Mouse (Mus musculus) lung, postnatal 0 days (tissue): Measurements from ENCODE around the gene Ccdc73. TPM values are rescaled to one million over a fixed set of nuclear protein-coding genes. Genes with fewer than 3 reads are reported as not detected.

Experiments
- ATAC-seq: fragments of 200-750 bp; cut with Nextera tagmentation; 2 replicates; pipeline ENCODE4 v1.8.0; 2017; ENCODE audit warnings: moderate library complexity
- DNase-seq: peaks from one replicate; pipeline ENCODE4 v3.0.0-alpha.2; 2016; ENCODE audit warnings: low spot score
- H3K27ac ChIP-seq: fragments of 300-500 bp; sonication (generic); 2 replicates; pipeline ENCODE4 v1.5.1; 2014; ENCODE audit warnings: antibody characterized with exemption, mild to moderate bottlenecking, low read length, mixed read lengths
- H3K27me3 ChIP-seq: fragments of 300-500 bp; sonication (generic); replicated peaks from 2 replicates; pipeline ENCODE4 v1.6.1; 2014; ENCODE audit warnings: low read length, mixed read lengths; ENCODE audit not compliant: insufficient read depth
- H3K36me3 ChIP-seq: fragments of 300-500 bp; sonication (generic); 2 replicates; pipeline ENCODE4 v1.6.1; 2014; ENCODE audit warnings: low read length, mixed read lengths; ENCODE audit not compliant: insufficient read depth
- H3K4me1 ChIP-seq: fragments of 300-500 bp; sonication (generic); 2 replicates; pipeline ENCODE4 v1.6.1; 2014; ENCODE audit warnings: antibody characterized with exemption, low read depth, low read length, mixed read lengths; ENCODE audit not compliant: insufficient read depth
- H3K4me2 ChIP-seq: fragments of 300-500 bp; sonication (generic); replicated peaks from 2 replicates; pipeline ENCODE4 v1.6.1; 2014; ENCODE audit warnings: low read depth, mild to moderate bottlenecking, low read length, moderate library complexity, mixed read lengths
- H3K4me3 ChIP-seq: fragments of 300-500 bp; sonication (generic); 2 replicates; pipeline ENCODE4 v1.5.1; 2014; ENCODE audit warnings: low read depth, low read length
- H3K9ac ChIP-seq: fragments of 300-500 bp; sonication (generic); replicated peaks from 2 replicates; pipeline ENCODE4 v1.6.1; 2014; ENCODE audit warnings: low read depth, mild to moderate bottlenecking
- H3K9me3 ChIP-seq: fragments of 300-500 bp; sonication (generic); 2 replicates; pipeline ENCODE4 v1.6.1; 2016; ENCODE audit warnings: low read length, mixed read lengths
- CTCF ChIP-seq: IDR thresholded peaks from 2 replicates; pipeline ENCODE4 v1.5.1; 2016; ENCODE audit warnings: antibody characterized with exemption, mild to moderate bottlenecking
- EP300 ChIP-seq: IDR thresholded peaks from 2 replicates; pipeline ENCODE4 v1.6.1; 2016; ENCODE audit warnings: antibody characterized with exemption, mild to moderate bottlenecking, control low read depth
- WGBS: fragments of 180-500 bp; shearing (Covaris S2); extraction: QIAGEN DNeasy Blood & Tissue Kit; methylation state at CpG from one replicate; pipeline ENCODE4 v1.1.7; 2014; 5-methylcytosine and 5-hydroxymethylcytosine counted together
- polyA plus RNA-seq: library from polyadenylated mRNA; unstranded; fragments of >200 nt; fragmentation: Nextera tagmentation; extraction: Ambion mirVana; gene quantifications from 2 replicates; pipeline ENCODE4 v1.2.1, GENCODE M21; 2015

The Ccdc73 gene
- polyA plus RNA-seq, 1 experiment from 2014 or later, result 9.2 TPM

GRCm38 (mm10) chr2:104846638-104847414, 20.8 kb upstream of the Ccdc73 start:
- H3K4me3 ChIP-seq, result no peak overlapping the region
- no peak for DNase-seq
- H3K27ac ChIP-seq, result no peak overlapping the region
- 49% methylated on average over 4 of the region's 4 CpGs for WGBS
- H3K27me3 ChIP-seq, result no peaks in the 10 kb centered on the region; the same call in 1 of the 2 replicates
- no peak overlapping the region for H3K9ac ChIP-seq
- TF ChIP-seq EP300 (no peak), CTCF (no peak)
- no peaks in the 10 kb centered on the region for H3K9me3 ChIP-seq
- H3K4me2 ChIP-seq, result no peak overlapping the region
- no peaks in the 10 kb centered on the region for H3K36me3 ChIP-seq
- no peaks in the 10 kb centered on the region for H3K4me1 ChIP-seq
- no peak for ATAC-seq

DNA sequence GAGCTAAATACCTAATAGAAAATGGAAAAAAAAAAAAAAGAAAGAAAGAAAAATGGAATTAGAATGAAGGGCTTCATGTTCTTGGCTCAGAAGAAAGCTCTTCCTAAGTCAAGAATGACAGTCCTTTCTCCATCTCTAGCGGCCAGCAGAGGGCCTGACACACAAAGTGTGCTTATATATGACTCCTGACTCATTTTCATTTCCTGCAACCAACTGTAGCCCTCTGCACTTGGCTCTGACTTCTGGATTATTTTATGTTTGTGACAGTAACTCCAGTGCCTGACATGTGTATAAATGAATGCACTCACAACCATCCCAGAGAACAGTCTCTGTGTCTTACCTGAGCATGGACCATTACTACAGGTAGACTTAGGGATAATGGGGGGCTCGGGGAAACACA, 20.0 kb upstream of the Ccdc73 start:
- Histone ChIP-seq H3K4me2 (no peak overlapping the region), H3K36me3 (no peaks in the 10 kb centered on the region), H3K4me3 (no peak overlapping the region), H3K9me3 (no peaks in the 10 kb centered on the region), H3K27ac (no peak overlapping the region), H3K9ac (no peak overlapping the region), H3K27me3 (no peaks in the 10 kb centered on the region; the same call in 1 of the 2 replicates), H3K4me1 (no peaks in the 10 kb centered on the region)
- 47% methylated on average over 2 of the region's 2 CpGs for WGBS
- peak; percentile 59 for TF ChIP-seq CTCF
- TF ChIP-seq EP300, result no peak
- no peak for ATAC-seq
- DNase-seq, result peak; percentile 74

GRCm38 (mm10) chr2:104848235-104849161, 19.1 kb upstream of the Ccdc73 start:
- no peaks in the 10 kb centered on the region for H3K9me3 ChIP-seq
- H3K36me3 ChIP-seq, result no peaks in the 10 kb centered on the region
- H3K4me1 ChIP-seq, result no peaks in the 10 kb centered on the region
- no peak for TF ChIP-seq CTCF
- no peak for TF ChIP-seq EP300
- H3K4me2 ChIP-seq, result peak overlapping the region; percentile 93
- 18% methylated on average over 16 of the region's 16 CpGs for WGBS
- ATAC-seq, result no peak
- H3K4me3 ChIP-seq, result peak overlapping the region; percentile 46
- no peak overlapping the region for H3K9ac ChIP-seq
- H3K27ac ChIP-seq, result no peak overlapping the region
- DNase-seq, result no peak
- H3K27me3 ChIP-seq, result no peaks in the 10 kb centered on the region; the same call in 1 of the 2 replicates

DNA sequence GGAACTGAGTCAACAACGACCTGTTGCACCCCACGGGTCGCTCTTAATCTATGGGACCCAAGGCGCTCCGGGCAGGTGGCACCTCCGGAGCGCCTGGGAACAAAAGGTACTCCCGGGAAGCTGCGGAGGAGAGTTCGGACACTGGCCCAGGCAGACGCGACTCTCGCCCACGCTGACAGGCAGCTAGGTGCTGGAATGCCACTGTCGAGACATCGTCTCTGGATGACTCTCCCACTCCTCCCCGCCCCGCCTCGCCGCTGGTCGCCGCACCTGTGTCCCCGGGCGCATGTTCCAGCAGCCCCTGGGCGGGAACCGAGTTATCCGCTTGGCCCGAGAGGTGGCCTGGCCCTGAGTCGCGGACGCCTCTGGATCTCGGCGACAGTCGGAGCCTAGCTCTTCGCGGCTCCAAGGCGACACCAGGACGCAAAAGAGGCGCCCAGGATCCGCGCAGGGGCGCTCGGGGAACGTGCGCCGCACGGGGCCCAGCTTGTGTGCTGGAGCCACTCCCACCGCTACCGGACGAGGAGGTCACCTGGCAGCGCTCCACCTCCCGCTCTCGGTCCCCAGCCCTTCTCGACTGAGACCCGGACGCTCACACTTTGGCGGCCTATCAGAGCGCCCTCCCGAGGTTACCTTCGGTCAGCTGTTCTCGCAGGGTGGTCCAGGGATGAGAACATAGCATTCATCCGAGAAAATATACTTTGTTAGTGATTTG, 18.2 kb upstream of the Ccdc73 start, which contains the start of gene Prrg4:
Prrg4 (minus strand) TSS at position 601 of the 715 bp plus-strand sequence.
- H3K36me3 ChIP-seq, result no peaks in the 10 kb centered on the region

GRCm38 (mm10) chr2:104849991-104850359, 17.6 kb upstream of the Ccdc73 start:
- Histone ChIP-seq H3K36me3 (no peaks in the 10 kb centered on the region), H3K4me3 (peak overlapping the region; percentile 46), H3K4me1 (no peaks in the 10 kb centered on the region), H3K27ac (no peak overlapping the region), H3K4me2 (peak overlapping the region; percentile 93), H3K27me3 (no peaks in the 10 kb centered on the region; the same call in 1 of the 2 replicates), H3K9me3 (no peaks in the 10 kb centered on the region), H3K9ac (no peak overlapping the region)
- no peak for ATAC-seq
- DNase-seq, result peak; percentile 42
- TF ChIP-seq EP300 (no peak), CTCF (no peak)
- WGBS, result 50% methylated on average over 3 of the region's 3 CpGs

More for the DNA sequence above, 18.2 kb upstream of the Ccdc73 start, which contains the start of gene Prrg4:
- H3K9ac ChIP-seq, result no peak within 1 kb of the TSS
- H3K27ac ChIP-seq, result peak within 1 kb of the TSS; percentile 2; the same call in 1 of the 2 replicates
- no peaks in the 10 kb centered on the region; the same call in 1 of the 2 replicates for H3K27me3 ChIP-seq
- under 1% methylated on average over 49 of the region's 62 CpGs for WGBS
- TF ChIP-seq CTCF (peak; percentile 30), EP300 (no peak)
- ATAC-seq, result peak; percentile 92
- peak within 1 kb of the TSS; percentile 93 for H3K4me2 ChIP-seq
- peak within 1 kb of the TSS; percentile 46 for H3K4me3 ChIP-seq
- peak; percentile 77 for DNase-seq
- H3K4me1 ChIP-seq, result no peaks in the 10 kb centered on the region
- no peaks in the 10 kb centered on the region for H3K9me3 ChIP-seq
